Mouse (Mus musculus): ENCODE data around the gene Adh6b.

DNA sequence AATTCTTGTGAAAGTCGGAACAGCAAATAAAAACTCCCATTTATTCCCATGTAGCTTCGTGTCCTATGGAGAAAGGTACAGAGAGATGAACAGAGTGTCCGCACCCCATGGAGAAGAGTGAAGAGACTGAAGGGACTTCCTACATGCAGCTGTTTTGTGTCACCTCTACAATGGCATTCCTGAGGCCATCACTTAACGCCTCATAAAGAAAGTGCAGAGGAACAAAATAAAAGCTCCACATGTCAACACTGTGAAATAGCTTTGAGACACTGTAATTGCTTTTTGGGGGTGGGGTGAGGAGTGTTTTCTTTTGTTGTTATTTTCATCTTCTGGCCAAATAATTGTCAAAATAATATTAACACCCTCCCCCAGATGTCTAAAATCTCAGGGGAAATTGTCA, 38.9 kb upstream of the Adh6b start:
- no peak for TF ChIP-seq EP300 (optimal IDR thresholded peaks at IDR 0.05)
- no peak for TF ChIP-seq CTCF (IDR thresholded peaks at IDR 0.05; ENCODE audit: low read depth)

All from stomach, postnatal 0 days (tissue).